Mouse (Mus musculus): ENCODE data around the gene Kcnk10. TPM values are rescaled to one million over a fixed set of nuclear protein-coding genes. Genes with fewer than 3 reads are reported as not detected.

The Kcnk10 gene
- polyA plus RNA-seq, 1 experiment: 1.5 TPM

- no peak overlapping the region for H3K4me3 ChIP-seq (ENCODE audit: control insufficient read depth, low read depth, low read length)
- no peaks in the 10 kb centered on the region for H3K36me3 ChIP-seq (ENCODE audit: control insufficient read depth, insufficient read depth, low read length)
- no peak overlapping the region for H3K27ac ChIP-seq (ENCODE audit: control insufficient read depth, insufficient read depth, low read depth, low read length)
- no peak for TF ChIP-seq POLR2A (IDR thresholded peaks at IDR 0.05; ENCODE audit: control insufficient read depth, low read depth, low read length)
- no peak for TF ChIP-seq CTCF (IDR thresholded peaks at IDR 0.05; ENCODE audit: control insufficient read depth, insufficient read depth, insufficient replicate concordance, low read depth, low read length)
- no peaks in the 10 kb centered on the region for H3K4me1 ChIP-seq (ENCODE audit: control insufficient read depth, insufficient read depth, low read length)
- no peaks in the 10 kb centered on the region for H3K27me3 ChIP-seq (ENCODE audit: control insufficient read depth, insufficient read depth, low read length)
Observed at GRCm38 (mm10) chr12:98444860-98445259, 133.2 kb downstream of the Kcnk10 start.

- Histone ChIP-seq H3K27ac (ENCODE audit: control insufficient read depth, insufficient read depth, low read depth, low read length) (peak overlapping the region; percentile 26), H3K27me3 (ENCODE audit: control insufficient read depth, insufficient read depth, low read length) (no peaks in the 10 kb centered on the region), H3K4me3 (ENCODE audit: control insufficient read depth, low read depth, low read length) (no peak overlapping the region), H3K4me1 (ENCODE audit: control insufficient read depth, insufficient read depth, low read length) (no peaks in the 10 kb centered on the region), H3K36me3 (ENCODE audit: control insufficient read depth, insufficient read depth, low read length) (no peaks in the 10 kb centered on the region)
- no peak for TF ChIP-seq CTCF (IDR thresholded peaks at IDR 0.05; ENCODE audit: control insufficient read depth, insufficient read depth, insufficient replicate concordance, low read depth, low read length)
- TF ChIP-seq POLR2A (IDR thresholded peaks at IDR 0.05; ENCODE audit: control insufficient read depth, low read depth, low read length): no peak
Observed at GRCm38 (mm10) chr12:98443754-98444153, 134.4 kb downstream of the Kcnk10 start.

GRCm38 (mm10) chr12:98438080-98438479, 140.0 kb downstream of the Kcnk10 start:
- Histone ChIP-seq H3K36me3 (ENCODE audit: control insufficient read depth, insufficient read depth, low read length) (no peaks in the 10 kb centered on the region; the same call in 1 of the 2 replicates), H3K27ac (ENCODE audit: control insufficient read depth, insufficient read depth, low read depth, low read length) (no peak overlapping the region), H3K27me3 (ENCODE audit: control insufficient read depth, insufficient read depth, low read length) (no peaks in the 10 kb centered on the region), H3K4me3 (ENCODE audit: control insufficient read depth, low read depth, low read length) (no peak overlapping the region), H3K4me1 (ENCODE audit: control insufficient read depth, insufficient read depth, low read length) (no peaks in the 10 kb centered on the region)
- TF ChIP-seq CTCF (IDR thresholded peaks at IDR 0.05; ENCODE audit: control insufficient read depth, insufficient read depth, insufficient replicate concordance, low read depth, low read length): no peak
- no peak for TF ChIP-seq POLR2A (IDR thresholded peaks at IDR 0.05; ENCODE audit: control insufficient read depth, low read depth, low read length)

DNA sequence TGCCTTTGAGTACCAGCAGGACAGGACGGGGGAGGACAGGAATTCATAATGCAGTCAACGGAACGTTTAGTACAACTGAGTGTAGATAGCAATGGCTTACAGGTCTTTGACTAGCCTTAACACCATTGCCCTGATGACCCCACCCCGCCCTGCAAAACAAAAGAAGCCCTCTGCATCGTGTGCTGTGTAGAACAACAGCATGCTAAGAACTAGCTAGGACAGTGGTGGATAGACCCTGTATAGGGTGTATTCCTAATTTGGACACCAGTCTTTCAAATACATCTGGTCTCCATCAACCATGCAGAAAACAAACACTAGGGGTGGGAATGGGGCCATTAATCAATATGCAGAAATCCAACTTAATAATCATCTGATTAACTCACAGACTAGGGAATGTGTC, 147.4 kb downstream of the Kcnk10 start:
- TF ChIP-seq CTCF (IDR thresholded peaks at IDR 0.05; ENCODE audit: control insufficient read depth, insufficient read depth, insufficient replicate concordance, low read depth, low read length) (no peak), POLR2A (IDR thresholded peaks at IDR 0.05; ENCODE audit: control insufficient read depth, low read depth, low read length) (no peak)
- no peaks in the 10 kb centered on the region for H3K27me3 ChIP-seq (ENCODE audit: control insufficient read depth, insufficient read depth, low read length)
- no peak overlapping the region for H3K4me3 ChIP-seq (ENCODE audit: control insufficient read depth, low read depth, low read length)
- H3K27ac ChIP-seq (ENCODE audit: control insufficient read depth, insufficient read depth, low read depth, low read length): no peak overlapping the region; the same call in none of the 2 replicates
- H3K4me1 ChIP-seq (ENCODE audit: control insufficient read depth, insufficient read depth, low read length): peaks cover 6% of the 10 kb centered on the region
- no peaks in the 10 kb centered on the region; the same call in 1 of the 2 replicates for H3K36me3 ChIP-seq (ENCODE audit: control insufficient read depth, insufficient read depth, low read length)

GRCm38 (mm10) chr12:98421340-98421739, 156.8 kb downstream of the Kcnk10 start:
- peaks cover 2% of the 10 kb centered on the region for H3K4me1 ChIP-seq (ENCODE audit: control insufficient read depth, insufficient read depth, low read length)
- no peaks in the 10 kb centered on the region for H3K36me3 ChIP-seq (ENCODE audit: control insufficient read depth, insufficient read depth, low read length)
- H3K27ac ChIP-seq (ENCODE audit: control insufficient read depth, insufficient read depth, low read depth, low read length): peak overlapping the region; percentile 99
- H3K4me3 ChIP-seq (ENCODE audit: control insufficient read depth, low read depth, low read length): peak overlapping the region; percentile 71
- no peaks in the 10 kb centered on the region for H3K27me3 ChIP-seq (ENCODE audit: control insufficient read depth, insufficient read depth, low read length)
- TF ChIP-seq POLR2A (IDR thresholded peaks at IDR 0.05; ENCODE audit: control insufficient read depth, low read depth, low read length) (peak; percentile 36; the same call in 1 of the 2 replicates), CTCF (IDR thresholded peaks at IDR 0.05; ENCODE audit: control insufficient read depth, insufficient read depth, insufficient replicate concordance, low read depth, low read length) (no peak)

DNA sequence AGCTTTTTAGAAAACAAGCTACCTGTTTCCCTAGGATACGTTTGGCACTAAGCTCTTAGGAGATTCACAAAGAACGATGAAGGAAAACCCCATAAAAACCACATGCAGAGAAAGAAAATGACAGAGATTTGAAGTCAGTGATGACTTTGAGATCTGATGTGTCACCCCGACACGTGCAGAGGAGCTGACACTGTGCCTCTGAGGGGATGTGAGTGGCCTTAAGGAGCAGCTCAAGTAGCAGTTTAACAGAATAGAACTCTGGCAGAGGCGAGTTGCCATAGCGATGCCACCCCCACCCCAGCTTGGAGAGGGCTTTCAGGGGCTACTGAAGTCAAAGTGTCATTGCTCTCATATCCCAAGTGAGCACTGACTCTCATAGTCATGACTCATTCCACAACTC, 158.3 kb downstream of the Kcnk10 start:
- H3K36me3 ChIP-seq (ENCODE audit: control insufficient read depth, insufficient read depth, low read length): no peaks in the 10 kb centered on the region
- no peaks in the 10 kb centered on the region; the same call in none of the 2 replicates for H3K4me1 ChIP-seq (ENCODE audit: control insufficient read depth, insufficient read depth, low read length)
- H3K27ac ChIP-seq (ENCODE audit: control insufficient read depth, insufficient read depth, low read depth, low read length): peak overlapping the region; percentile 99
- peak overlapping the region; percentile 71 for H3K4me3 ChIP-seq (ENCODE audit: control insufficient read depth, low read depth, low read length)
- TF ChIP-seq CTCF (IDR thresholded peaks at IDR 0.05; ENCODE audit: control insufficient read depth, insufficient read depth, insufficient replicate concordance, low read depth, low read length) (no peak), POLR2A (IDR thresholded peaks at IDR 0.05; ENCODE audit: control insufficient read depth, low read depth, low read length) (peak; percentile 87; the same call in 1 of the 2 replicates)
- H3K27me3 ChIP-seq (ENCODE audit: control insufficient read depth, insufficient read depth, low read length): no peaks in the 10 kb centered on the region

DNA sequence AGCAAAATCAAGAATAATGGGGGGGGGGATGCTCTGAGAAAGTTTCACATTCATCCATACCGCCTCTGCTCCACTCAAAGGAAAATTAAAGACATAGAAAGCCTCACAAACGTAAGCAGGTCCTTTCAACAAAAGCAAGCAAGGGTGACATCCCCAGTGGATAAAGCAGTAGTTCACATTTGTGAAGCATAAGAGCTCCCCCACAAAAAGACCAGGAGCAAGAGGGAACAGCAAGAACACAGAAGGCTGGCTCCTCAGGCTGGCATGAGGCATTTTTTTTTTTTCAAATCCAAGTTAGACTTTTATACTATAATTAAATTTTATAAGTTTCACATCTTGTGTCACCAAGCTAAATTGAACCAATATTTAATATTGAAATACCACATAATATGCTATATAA, 168.5 kb downstream of the Kcnk10 start:
- no peaks in the 10 kb centered on the region for H3K36me3 ChIP-seq (ENCODE audit: control insufficient read depth, insufficient read depth, low read length)
- TF ChIP-seq CTCF (IDR thresholded peaks at IDR 0.05; ENCODE audit: control insufficient read depth, insufficient read depth, insufficient replicate concordance, low read depth, low read length): no peak
- no peaks in the 10 kb centered on the region for H3K27me3 ChIP-seq (ENCODE audit: control insufficient read depth, insufficient read depth, low read length)
- no peak overlapping the region for H3K4me3 ChIP-seq (ENCODE audit: control insufficient read depth, low read depth, low read length)
- peaks cover 2% of the 10 kb centered on the region; the same call in 1 of the 2 replicates for H3K4me1 ChIP-seq (ENCODE audit: control insufficient read depth, insufficient read depth, low read length)
- no peak overlapping the region for H3K27ac ChIP-seq (ENCODE audit: control insufficient read depth, insufficient read depth, low read depth, low read length)

GRCm38 (mm10) chr12:98406598-98406997, 171.5 kb downstream of the Kcnk10 start:
- Histone ChIP-seq H3K27ac (ENCODE audit: control insufficient read depth, insufficient read depth, low read depth, low read length) (no peak overlapping the region), H3K36me3 (ENCODE audit: control insufficient read depth, insufficient read depth, low read length) (no peaks in the 10 kb centered on the region; the same call in 1 of the 2 replicates), H3K27me3 (ENCODE audit: control insufficient read depth, insufficient read depth, low read length) (no peaks in the 10 kb centered on the region), H3K4me1 (ENCODE audit: control insufficient read depth, insufficient read depth, low read length) (no peaks in the 10 kb centered on the region), H3K4me3 (ENCODE audit: control insufficient read depth, low read depth, low read length) (no peak overlapping the region)
- TF ChIP-seq CTCF (IDR thresholded peaks at IDR 0.05; ENCODE audit: control insufficient read depth, insufficient read depth, insufficient replicate concordance, low read depth, low read length) (no peak), POLR2A (IDR thresholded peaks at IDR 0.05; ENCODE audit: control insufficient read depth, low read depth, low read length) (no peak)

All from testis, adult 2 months (tissue).